Mouse (Mus musculus): ENCODE measurements at regions not wholly inside any gene's neighbourhood (a gene's known extent, or its start where the extent isn't known, plus 50 kb on each side); places are given as distances from the start of the nearest gene placed in this dataset.
A peak's percentile ranks its signal among the peaks of the same experiment; 100 is the strongest.
"Not testable (repeated sequence)": the region's sequence is repeated elsewhere in the genome, so short reads cannot be mapped to it uniquely, and the experiment has no call there.

DNA sequence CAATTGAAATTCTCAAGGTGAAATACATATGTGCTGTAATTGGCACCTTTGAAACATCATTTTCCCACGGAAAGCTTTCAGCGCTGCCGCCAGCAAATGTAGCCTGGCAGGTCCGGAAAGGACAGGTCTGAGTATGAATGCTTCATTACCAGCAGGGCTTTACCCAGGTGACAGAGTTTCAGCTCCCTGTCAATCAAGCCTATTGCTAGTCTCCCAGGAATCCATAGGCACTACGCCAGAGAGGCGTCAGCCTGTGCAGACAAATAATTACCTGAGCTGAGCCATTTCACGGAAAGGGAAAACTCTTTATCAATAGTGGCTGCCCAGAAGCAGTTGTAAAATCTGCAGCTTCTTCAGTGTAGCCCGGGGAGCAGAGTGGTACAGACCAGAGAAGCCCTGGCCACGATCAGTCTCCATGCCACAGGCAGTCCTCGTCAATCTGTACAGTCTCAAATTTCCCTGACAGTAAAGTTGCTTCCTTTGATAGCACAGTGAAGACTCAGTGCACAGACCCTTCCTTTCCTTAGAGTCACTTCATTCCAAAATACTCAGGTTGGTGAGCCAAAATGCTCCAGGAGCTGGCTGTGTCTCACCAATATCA, 340.7 kb downstream of the Samd5 start:
- Histone ChIP-seq H3K9ac (replicated peaks; ENCODE audit: low read depth, low read length) (no peak overlapping the region), H3K4me2 (ENCODE audit: low read length) (no peak overlapping the region), H3K9me3 (ENCODE audit: control insufficient read depth, low read length) (no peaks in the 10 kb centered on the region), H3K27me3 (replicated peaks; ENCODE audit: control insufficient read depth, insufficient read depth, low read length) (no peaks in the 10 kb centered on the region), H3K27ac (ENCODE audit: low read length) (no peak overlapping the region), H3K4me3 (replicated peaks; ENCODE audit: low read length) (no peak overlapping the region), H3K36me3 (ENCODE audit: control insufficient read depth, insufficient read depth) (no peaks in the 10 kb centered on the region), H3K4me1 (replicated peaks; ENCODE audit: control insufficient read depth, insufficient read depth, low read length) (peaks cover 9% of the 10 kb centered on the region)
- WGBS = 41% methylated on average over 10 of the region's 10 CpGs
- ATAC-seq = peak; percentile 47

DNA sequence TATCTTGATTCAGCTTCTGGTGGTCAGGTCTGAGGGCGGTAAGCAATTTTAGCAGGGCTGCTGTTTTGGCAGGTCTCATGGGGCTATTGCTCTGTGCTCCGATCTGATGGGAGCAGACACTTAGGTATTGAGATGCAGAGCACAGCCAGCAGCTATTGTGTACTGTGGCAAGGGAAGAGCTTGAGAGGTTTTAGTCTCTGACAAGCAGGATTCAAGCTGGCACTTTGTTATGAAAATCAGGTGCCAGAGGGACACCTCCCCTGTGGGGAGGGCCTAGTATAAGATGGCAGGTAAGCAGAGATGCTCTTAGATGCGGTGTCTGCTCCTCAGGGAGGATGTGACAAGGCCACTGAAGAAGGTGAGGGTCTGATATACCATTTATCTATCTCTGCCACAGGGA, 343.3 kb downstream of the Samd5 start:
- Histone ChIP-seq H3K4me3 (replicated peaks; ENCODE audit: low read length) (no peak overlapping the region), H3K27ac (ENCODE audit: low read length) (no peak overlapping the region), H3K9ac (replicated peaks; ENCODE audit: low read depth, low read length) (0 out of 2 replicates have a peak overlapping the region, but pooled peaks have one; percentile 18), H3K36me3 (ENCODE audit: control insufficient read depth, insufficient read depth) (no peaks in the 10 kb centered on the region), H3K4me2 (ENCODE audit: low read length) (no peak overlapping the region), H3K9me3 (ENCODE audit: control insufficient read depth, low read length) (0 out of 2 replicates have a peak, but pooled peaks cover 3% of the 10 kb centered on the region), H3K27me3 (replicated peaks; ENCODE audit: control insufficient read depth, insufficient read depth, low read length) (no peaks in the 10 kb centered on the region), H3K4me1 (replicated peaks; ENCODE audit: control insufficient read depth, insufficient read depth, low read length) (peaks cover 9% of the 10 kb centered on the region)
- ATAC-seq = no peak; the same call in 1 of the 2 replicates
- 20% methylated on average over 3 of the region's 3 CpGs for WGBS

DNA sequence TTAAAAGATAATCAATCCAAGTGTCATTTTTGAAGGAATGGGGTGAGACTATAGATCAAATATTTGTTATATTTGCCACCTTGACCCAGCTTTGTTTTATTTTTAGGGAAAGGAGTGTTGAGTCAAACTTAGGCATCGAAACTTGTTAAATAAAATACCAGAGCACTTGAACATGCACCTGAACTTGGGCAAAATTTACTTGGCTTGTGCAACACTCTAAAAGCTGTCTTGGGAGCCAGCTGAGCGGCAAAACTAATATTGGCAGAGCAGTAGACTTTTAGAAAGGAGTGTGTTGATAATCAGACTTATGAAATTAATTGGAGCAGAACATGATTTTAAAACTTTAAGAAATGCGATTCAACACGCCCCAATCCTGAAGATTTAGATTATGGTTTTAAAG, 346.7 kb downstream of the Samd5 start:
- no peak overlapping the region for H3K4me2 ChIP-seq (ENCODE audit: low read length)
- WGBS = 94% methylated on average over 4 of the region's 4 CpGs
- peaks cover 3% of the 10 kb centered on the region; the same call in 1 of the 2 replicates for H3K4me1 ChIP-seq (replicated peaks; ENCODE audit: control insufficient read depth, insufficient read depth, low read length)
- H3K9me3 ChIP-seq (ENCODE audit: control insufficient read depth, low read length) = 0 out of 2 replicates have a peak, but pooled peaks cover 3% of the 10 kb centered on the region
- no peak overlapping the region for H3K9ac ChIP-seq (replicated peaks; ENCODE audit: low read depth, low read length)
- H3K27me3 ChIP-seq (replicated peaks; ENCODE audit: control insufficient read depth, insufficient read depth, low read length) = no peaks in the 10 kb centered on the region
- no peaks in the 10 kb centered on the region for H3K36me3 ChIP-seq (ENCODE audit: control insufficient read depth, insufficient read depth)
- no peak for ATAC-seq
- no peak overlapping the region for H3K27ac ChIP-seq (ENCODE audit: low read length)
- no peak overlapping the region for H3K4me3 ChIP-seq (replicated peaks; ENCODE audit: low read length)

DNA sequence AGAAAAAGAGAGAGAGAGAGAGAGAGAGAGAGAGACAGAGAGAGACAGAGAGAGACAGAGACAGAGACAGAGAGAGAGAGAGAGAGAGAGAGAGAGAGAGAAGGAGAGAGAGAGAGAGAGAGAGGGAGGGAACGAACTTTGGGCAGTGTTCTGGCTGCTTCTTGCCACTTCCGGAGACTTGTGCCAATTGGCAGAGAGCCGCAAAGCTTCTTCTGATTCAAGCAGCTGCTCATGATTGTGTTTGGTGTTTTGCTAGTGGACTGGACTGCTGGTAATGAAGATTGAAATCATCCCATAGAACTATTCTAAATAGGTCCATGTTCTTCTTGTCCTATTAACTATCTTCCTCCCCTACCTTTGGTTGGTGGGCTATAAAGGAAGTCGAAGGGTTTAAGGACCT, 347.1 kb downstream of the Samd5 start:
- not testable (repeated sequence) for H3K36me3 ChIP-seq (ENCODE audit: control insufficient read depth, insufficient read depth); H3K9me3 ChIP-seq (ENCODE audit: control insufficient read depth, low read length); H3K4me2 ChIP-seq (ENCODE audit: low read length); H3K4me3 ChIP-seq (replicated peaks; ENCODE audit: low read length); ATAC-seq; H3K4me1 ChIP-seq (replicated peaks; ENCODE audit: control insufficient read depth, insufficient read depth, low read length); H3K27me3 ChIP-seq (replicated peaks; ENCODE audit: control insufficient read depth, insufficient read depth, low read length); H3K9ac ChIP-seq (replicated peaks; ENCODE audit: low read depth, low read length); H3K27ac ChIP-seq (ENCODE audit: low read length)
- 76% methylated on average over 4 of the region's 4 CpGs for WGBS

DNA sequence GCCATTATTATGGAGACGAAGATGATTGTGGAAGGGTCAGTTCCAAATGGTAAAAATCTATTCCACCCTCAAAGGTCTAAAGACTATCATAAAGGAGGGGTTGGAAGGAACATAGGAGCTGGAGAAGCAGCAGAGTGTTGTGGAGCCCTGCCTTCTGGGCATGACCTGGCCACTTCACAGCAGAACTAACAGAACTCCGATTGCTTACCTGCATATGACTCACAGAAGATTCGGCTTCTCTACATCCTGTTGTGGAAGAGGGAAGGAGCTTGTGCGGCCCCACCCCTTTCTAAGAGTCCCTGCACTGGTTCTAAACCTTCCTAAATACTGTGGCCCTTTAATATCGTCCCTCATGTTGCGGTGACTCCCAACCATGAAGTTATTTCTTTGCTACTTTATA, 362.7 kb downstream of the Samd5 start:
- Histone ChIP-seq H3K4me2 (ENCODE audit: low read length) (no peak overlapping the region), H3K4me1 (replicated peaks; ENCODE audit: control insufficient read depth, insufficient read depth, low read length) (peaks cover 5% of the 10 kb centered on the region), H3K27me3 (replicated peaks; ENCODE audit: control insufficient read depth, insufficient read depth, low read length) (no peaks in the 10 kb centered on the region), H3K36me3 (ENCODE audit: control insufficient read depth, insufficient read depth) (no peaks in the 10 kb centered on the region), H3K9me3 (ENCODE audit: control insufficient read depth, low read length) (no peaks in the 10 kb centered on the region), H3K9ac (replicated peaks; ENCODE audit: low read depth, low read length) (no peak overlapping the region), H3K4me3 (replicated peaks; ENCODE audit: low read length) (no peak overlapping the region), H3K27ac (ENCODE audit: low read length) (no peak overlapping the region)
- WGBS = 94% methylated on average over 6 of the region's 6 CpGs
- ATAC-seq = no peak

DNA sequence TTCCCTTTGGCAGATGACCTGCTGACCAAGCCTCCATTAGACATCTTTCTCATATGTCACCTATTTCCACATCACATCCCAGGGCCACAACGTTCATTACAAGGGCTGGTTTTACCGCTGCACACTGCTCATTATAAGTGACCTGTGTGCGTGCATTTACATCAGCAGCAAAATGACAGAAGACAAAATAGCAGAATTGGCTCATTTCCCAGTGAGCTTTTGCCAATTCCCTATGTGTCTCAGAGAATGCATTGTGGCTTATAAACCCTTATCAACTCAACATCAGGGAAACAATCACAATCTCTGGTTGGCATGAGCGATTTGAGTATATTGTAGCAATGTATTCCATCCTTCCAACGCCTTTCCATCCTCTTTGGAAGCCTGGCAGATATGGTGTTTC, 364.7 kb downstream of the Samd5 start:
- 24% methylated on average over 5 of the region's 5 CpGs for WGBS

DNA sequence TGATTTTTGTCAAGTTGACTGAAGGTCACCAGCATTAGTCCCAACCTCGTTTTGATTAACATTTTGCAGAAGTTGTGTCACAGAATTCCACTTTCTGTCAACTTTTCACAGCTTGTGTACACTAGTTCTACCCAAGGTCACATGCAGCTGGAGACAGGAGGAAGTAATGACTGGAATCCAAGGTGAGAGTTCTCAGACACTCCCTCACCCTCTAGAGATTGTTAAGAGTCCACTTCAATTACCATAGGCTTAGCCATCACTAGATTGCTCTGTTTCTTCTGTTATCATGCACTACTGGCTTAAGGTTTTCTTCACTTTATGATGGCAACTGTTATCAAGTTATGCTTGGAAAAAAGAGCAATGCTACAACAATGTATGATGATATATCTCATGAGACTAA, 379.0 kb downstream of the Samd5 start:
- H3K4me2 ChIP-seq (ENCODE audit: low read length) = no peak overlapping the region
- no peak overlapping the region for H3K27ac ChIP-seq (ENCODE audit: low read length)
- H3K4me1 ChIP-seq (replicated peaks; ENCODE audit: control insufficient read depth, insufficient read depth, low read length) = 0 out of 2 replicates have a peak, but pooled peaks cover 5% of the 10 kb centered on the region
- H3K4me3 ChIP-seq (replicated peaks; ENCODE audit: low read length) = no peak overlapping the region
- H3K9ac ChIP-seq (replicated peaks; ENCODE audit: low read depth, low read length) = no peak overlapping the region
- ATAC-seq = no peak
- H3K27me3 ChIP-seq (replicated peaks; ENCODE audit: control insufficient read depth, insufficient read depth, low read length) = no peaks in the 10 kb centered on the region
- H3K36me3 ChIP-seq (ENCODE audit: control insufficient read depth, insufficient read depth) = no peaks in the 10 kb centered on the region
- WGBS = 54% methylated on average over 1 of the region's 1 CpGs
- no peaks in the 10 kb centered on the region for H3K9me3 ChIP-seq (ENCODE audit: control insufficient read depth, low read length)

More for the DNA sequence above, 364.7 kb downstream of the Samd5 start:
- no peak for ATAC-seq
- Histone ChIP-seq H3K4me3 (replicated peaks; ENCODE audit: low read length) (no peak overlapping the region), H3K9me3 (ENCODE audit: control insufficient read depth, low read length) (no peaks in the 10 kb centered on the region), H3K9ac (replicated peaks; ENCODE audit: low read depth, low read length) (no peak overlapping the region), H3K36me3 (ENCODE audit: control insufficient read depth, insufficient read depth) (no peaks in the 10 kb centered on the region), H3K4me2 (ENCODE audit: low read length) (no peak overlapping the region), H3K27me3 (replicated peaks; ENCODE audit: control insufficient read depth, insufficient read depth, low read length) (no peaks in the 10 kb centered on the region), H3K4me1 (replicated peaks; ENCODE audit: control insufficient read depth, insufficient read depth, low read length) (peaks cover 5% of the 10 kb centered on the region), H3K27ac (ENCODE audit: low read length) (no peak overlapping the region)

DNA sequence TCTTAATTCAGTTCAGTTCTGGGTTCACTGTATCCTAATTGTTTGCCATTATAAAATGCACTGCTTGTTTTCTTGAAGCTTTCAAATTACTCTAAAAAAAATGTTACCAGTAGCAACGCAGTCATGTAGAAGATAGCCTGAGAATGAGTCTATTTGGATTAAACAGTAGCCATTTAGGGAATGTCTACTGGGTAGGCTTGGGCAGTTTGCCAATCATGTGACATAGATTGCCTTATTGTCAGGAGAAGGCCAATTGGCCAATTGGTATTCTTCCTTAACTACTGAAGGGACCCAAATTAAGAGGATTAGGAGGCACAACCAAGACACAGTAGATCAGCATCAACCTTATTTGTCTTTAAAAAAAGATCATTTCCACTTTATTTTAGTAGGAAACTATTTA, 379.7 kb downstream of the Samd5 start:
- Histone ChIP-seq H3K4me2 (ENCODE audit: low read length) (no peak overlapping the region), H3K9ac (replicated peaks; ENCODE audit: low read depth, low read length) (no peak overlapping the region), H3K27me3 (replicated peaks; ENCODE audit: control insufficient read depth, insufficient read depth, low read length) (no peaks in the 10 kb centered on the region), H3K9me3 (ENCODE audit: control insufficient read depth, low read length) (no peaks in the 10 kb centered on the region), H3K36me3 (ENCODE audit: control insufficient read depth, insufficient read depth) (no peaks in the 10 kb centered on the region), H3K4me1 (replicated peaks; ENCODE audit: control insufficient read depth, insufficient read depth, low read length) (0 out of 2 replicates have a peak, but pooled peaks cover 5% of the 10 kb centered on the region), H3K4me3 (replicated peaks; ENCODE audit: low read length) (no peak overlapping the region), H3K27ac (ENCODE audit: low read length) (no peak overlapping the region)
- 38% methylated on average over 1 of the region's 1 CpGs for WGBS
- ATAC-seq = peak; percentile 37; the same call in 1 of the 2 replicates

DNA sequence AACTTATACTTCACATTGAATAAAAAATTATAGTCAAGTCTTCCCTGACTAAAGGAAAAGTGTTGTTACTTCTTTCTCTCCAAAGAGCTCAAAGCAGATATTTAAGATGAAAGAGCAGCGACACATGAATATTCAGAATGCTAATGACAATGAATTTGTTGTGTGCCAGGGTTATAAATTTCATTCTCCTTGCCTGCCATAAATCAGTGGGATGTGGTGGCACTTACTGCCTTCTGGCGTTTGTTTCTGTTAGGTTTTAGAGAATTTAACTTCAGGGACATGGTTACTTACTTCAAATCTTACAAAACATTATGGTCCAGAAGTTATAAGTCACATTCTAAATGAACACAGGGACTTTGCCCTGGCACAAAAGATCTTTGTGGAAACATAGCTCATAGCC, 380.4 kb downstream of the Samd5 start:
- no peaks in the 10 kb centered on the region for H3K9me3 ChIP-seq (ENCODE audit: control insufficient read depth, low read length)
- H3K4me3 ChIP-seq (replicated peaks; ENCODE audit: low read length) = no peak overlapping the region
- H3K4me2 ChIP-seq (ENCODE audit: low read length) = no peak overlapping the region
- 62% methylated on average over 2 of the region's 2 CpGs for WGBS
- no peaks in the 10 kb centered on the region for H3K36me3 ChIP-seq (ENCODE audit: control insufficient read depth, insufficient read depth)
- ATAC-seq = no peak
- no peak overlapping the region for H3K9ac ChIP-seq (replicated peaks; ENCODE audit: low read depth, low read length)
- 0 out of 2 replicates have a peak, but pooled peaks cover 3% of the 10 kb centered on the region for H3K4me1 ChIP-seq (replicated peaks; ENCODE audit: control insufficient read depth, insufficient read depth, low read length)
- no peak overlapping the region for H3K27ac ChIP-seq (ENCODE audit: low read length)
- no peaks in the 10 kb centered on the region for H3K27me3 ChIP-seq (replicated peaks; ENCODE audit: control insufficient read depth, insufficient read depth, low read length)

All from forebrain, embryonic 16.5 days (tissue).